Mouse (Mus musculus): ENCODE results near the gene Olfr1357.

- TF ChIP-seq CTCF (IDR thresholded peaks at IDR 0.05; ENCODE audit: insufficient read depth, low read depth, low read length) (no peak), POLR2A (IDR thresholded peaks at IDR 0.05; ENCODE audit: insufficient read depth, low read depth, low read length) (no peak)
These were observed 47.0 kb downstream of the Olfr1357 start for GRCm38 (mm10) chr10:78570897-78571296.
